Mouse (Mus musculus) central nervous system, embryonic 11.5 days (tissue): ENCODE data around the gene Npc1l1. TPM values are rescaled to one million over a fixed set of nuclear protein-coding genes. Genes with fewer than 3 reads are reported as not detected.

Experiments
- polyA plus RNA-seq: library from polyadenylated mRNA; depleted of rRNA; stranded (reverse); fragments of >200 nt; gene quantifications from 2 replicates; pipeline ENCODE4 v1.2.3, GENCODE M21; 2012; rRNA removed

Gene Npc1l1
- polyA plus RNA-seq: 0.07 and 0.09 TPM in 2 replicates

GRCm38 (mm10) chr11:6230012-6230411 is at the start of gene Npc1l1:
Gene Npc1l1 (minus strand): TSS chr11:6230143.

GRCm38 (mm10) chr11:6274387-6275093 is 44.6 kb upstream of the Npc1l1 start, which contains the start of gene Tmed4:
Gene Tmed4 (minus strand): TSS chr11:6274870.

GRCm38 (mm10) chr11:6267320-6268254 is 37.6 kb upstream of the Npc1l1 start, which contains the start of gene Ddx56:
Gene Ddx56 (minus strand): TSS chr11:6267772.

GRCm38 (mm10) chr11:6200087-6200569 is 29.8 kb downstream of the Npc1l1 start, which contains the start of gene Nudcd3:
Gene Nudcd3 (minus strand): TSS chr11:6200415.

GRCm38 (mm10) chr11:6199410-6200086 is 30.4 kb downstream of the Npc1l1 start, which contains the start of gene A730071L15Rik:
Gene A730071L15Rik (plus strand): TSS chr11:6200029.

Other genes with a start within 250 kb of the Npc1l1 start
- gene Camk2b, start 163.8 kb downstream of the Npc1l1 start, polyA plus RNA-seq: 4.7 and 5.1 TPM in 2 replicates
- 0.13 and 0.34 TPM in 2 replicates for gene A730071L15Rik, start 30.1 kb downstream of the Npc1l1 start, polyA plus RNA-seq
- gene Nudcd3, start 29.7 kb downstream of the Npc1l1 start, polyA plus RNA-seq: 49.4 and 50.8 TPM in 2 replicates
- gene Ddx56, start 37.6 kb upstream of the Npc1l1 start, polyA plus RNA-seq: 56.3 and 62.0 TPM in 2 replicates
- 114 and 130 TPM in 2 replicates for gene Tmed4, start 44.7 kb upstream of the Npc1l1 start, polyA plus RNA-seq
- 48.8 and 61.6 TPM in 2 replicates for gene Ogdh, start 61.5 kb upstream of the Npc1l1 start, polyA plus RNA-seq
- gene Zmiz2, start 158.9 kb upstream of the Npc1l1 start, polyA plus RNA-seq: 42.8 and 57.0 TPM in 2 replicates
- 3,603 and 3,967 TPM in 2 replicates for gene Ppia, start 185.3 kb upstream of the Npc1l1 start, polyA plus RNA-seq
- 491 and 846 TPM in 2 replicates for gene H2afv, start 214.3 kb upstream of the Npc1l1 start, polyA plus RNA-seq
- gene Purb, start 245.8 kb upstream of the Npc1l1 start, polyA plus RNA-seq: 14.3 and 20.2 TPM in 2 replicates